Mouse (Mus musculus) liver, postnatal 0 days (tissue): Measurements from ENCODE around the gene Twist2. TPM values are rescaled to one million over a fixed set of nuclear protein-coding genes. Genes with fewer than 3 reads are reported as not detected.

Experiments used
- ATAC-seq: fragments of 200-750 bp; cut with Nextera tagmentation; 2 replicates; pipeline ENCODE4 v1.8.0; 2017; ENCODE audit warnings: mild to moderate bottlenecking, moderate library complexity
- DNase-seq: peaks from one replicate; pipeline ENCODE4 v3.0.0-alpha.2; 2016
- H3K27ac ChIP-seq: fragments of 300-500 bp; sonication (generic); 2 replicates; pipeline ENCODE4 v1.5.1; 2014; ENCODE audit warnings: antibody characterized with exemption, moderate library complexity, mild to moderate bottlenecking, low read depth
- H3K27me3 ChIP-seq: fragments of 300-500 bp; sonication (generic); 2 replicates; pipeline ENCODE4 v1.6.1; 2014; ENCODE audit warnings: low read length, control low read depth, mixed read lengths; ENCODE audit not compliant: insufficient read depth
- H3K36me3 ChIP-seq: fragments of 300-500 bp; sonication (generic); replicated peaks from 2 replicates; pipeline ENCODE4 v1.6.1; 2014; ENCODE audit warnings: mild to moderate bottlenecking, control low read depth, low read length, moderate library complexity, mixed read lengths; ENCODE audit not compliant: insufficient read depth
- H3K4me1 ChIP-seq: fragments of 300-500 bp; sonication (generic); 2 replicates; pipeline ENCODE4 v1.6.1; 2014; ENCODE audit warnings: antibody characterized with exemption, mild to moderate bottlenecking, control low read depth; ENCODE audit not compliant: insufficient read depth
- H3K4me2 ChIP-seq: fragments of 300-500 bp; sonication (generic); 2 replicates; pipeline ENCODE4 v1.6.1; 2014; ENCODE audit warnings: low read depth, mild to moderate bottlenecking, low read length, moderate library complexity, mixed read lengths
- H3K4me3 ChIP-seq: fragments of 300-500 bp; sonication (generic); 2 replicates; pipeline ENCODE4 v1.5.1; 2014; ENCODE audit warnings: low read depth, low read length
- H3K9ac ChIP-seq: fragments of 300-500 bp; sonication (generic); replicated peaks from 2 replicates; pipeline ENCODE4 v1.6.1; 2014; ENCODE audit warnings: mild to moderate bottlenecking, moderate library complexity
- H3K9me3 ChIP-seq: fragments of 300-500 bp; sonication (generic); 2 replicates; pipeline ENCODE4 v1.6.1; 2016; ENCODE audit warnings: mild to moderate bottlenecking, control low read depth, low read length, mixed read lengths
- CTCF ChIP-seq: sonication (generic); IDR thresholded peaks from 2 replicates; pipeline ENCODE4 v1.5.1; 2016; ENCODE audit warnings: antibody characterized with exemption, low read depth
- EP300 ChIP-seq: IDR thresholded peaks from 2 replicates; pipeline ENCODE4 v1.6.1; 2016; ENCODE audit warnings: antibody characterized with exemption, low read depth, mild to moderate bottlenecking
- WGBS: fragments of 180-500 bp; shearing (Covaris S2); extraction: QIAGEN DNeasy Blood & Tissue Kit; methylation state at CpG from one replicate; pipeline ENCODE4 v1.1.7; 2014; ENCODE audit not compliant: insufficient replicate concordance; 5-methylcytosine and 5-hydroxymethylcytosine counted together
- polyA plus RNA-seq: library from polyadenylated mRNA; unstranded; fragments of >200 nt; fragmentation: Nextera tagmentation; extraction: Ambion mirVana; gene quantifications from 2 replicates; pipeline ENCODE4 v1.2.1, GENCODE M21; 2015

Twist2 gene
- polyA plus RNA-seq, 1 experiment from 2014 or later, result 0.11 TPM

GRCm38 (mm10) chr1:91781182-91781581, 20.1 kb upstream of the Twist2 start:
- no peaks in the 10 kb centered on the region for H3K9me3 ChIP-seq
- no peaks in the 10 kb centered on the region for H3K27me3 ChIP-seq
- ATAC-seq (no peak), DNase-seq (no peak)
- TF ChIP-seq CTCF, result no peak
- no peak for TF ChIP-seq EP300
- no peak overlapping the region for H3K9ac ChIP-seq
- no peaks in the 10 kb centered on the region for H3K36me3 ChIP-seq
- H3K27ac ChIP-seq, result no peak overlapping the region
- no peaks in the 10 kb centered on the region for H3K4me1 ChIP-seq
- H3K4me3 ChIP-seq, result no peak overlapping the region
- H3K4me2 ChIP-seq, result no peak overlapping the region
- 59% methylated on average over 7 of the region's 7 CpGs for WGBS

DNA sequence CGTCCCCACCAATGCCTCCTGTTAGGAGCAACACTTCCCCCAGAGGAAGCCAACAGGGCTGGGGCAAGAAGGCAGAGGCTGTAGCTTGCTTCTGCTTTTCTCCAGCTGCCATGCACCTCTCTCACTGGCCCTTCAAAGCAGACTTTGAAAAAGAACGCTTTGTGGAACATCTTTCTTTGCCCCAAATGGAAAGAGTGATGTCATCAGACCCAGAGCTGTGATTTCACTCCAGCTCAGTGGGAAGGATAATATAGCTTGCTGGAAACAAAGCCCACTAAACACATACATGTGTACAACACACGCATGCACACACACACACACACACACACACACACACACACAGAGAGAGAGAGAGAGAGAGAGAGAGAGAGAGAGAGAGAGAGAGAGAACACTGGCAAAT, 17.1 kb upstream of the Twist2 start:
- no peak overlapping the region for H3K4me3 ChIP-seq
- ATAC-seq, result no peak
- 44% methylated on average over 3 of the region's 3 CpGs for WGBS

GRCm38 (mm10) chr1:91799323-91799722, 1.9 kb upstream of the Twist2 start:
- DNase-seq (no peak), ATAC-seq (no peak)
- TF ChIP-seq EP300 (no peak), CTCF (no peak)
- H3K36me3 ChIP-seq, result no peaks in the 10 kb centered on the region
- no peak overlapping the region for H3K4me3 ChIP-seq
- no peak overlapping the region for H3K27ac ChIP-seq
- no peaks in the 10 kb centered on the region for H3K9me3 ChIP-seq
- no peak overlapping the region for H3K4me2 ChIP-seq
- WGBS, result 59% methylated on average over 3 of the region's 3 CpGs
- H3K27me3 ChIP-seq, result peaks cover 40% of the 10 kb centered on the region
- no peaks in the 10 kb centered on the region for H3K4me1 ChIP-seq
- H3K9ac ChIP-seq, result no peak overlapping the region

More for the DNA sequence above, 17.1 kb upstream of the Twist2 start:
- no peak for DNase-seq
- TF ChIP-seq CTCF (no peak), EP300 (no peak)
- Histone ChIP-seq H3K4me2 (no peak overlapping the region), H3K27ac (no peak overlapping the region), H3K9ac (no peak overlapping the region), H3K9me3 (no peaks in the 10 kb centered on the region), H3K4me1 (no peaks in the 10 kb centered on the region), H3K36me3 (no peaks in the 10 kb centered on the region), H3K27me3 (no peaks in the 10 kb centered on the region)

- DNase-seq (no peak), ATAC-seq (no peak)
- H3K36me3 ChIP-seq, result no peaks in the 10 kb centered on the region
- H3K4me1 ChIP-seq, result no peaks in the 10 kb centered on the region
- H3K9me3 ChIP-seq, result no peaks in the 10 kb centered on the region
- H3K27me3 ChIP-seq, result peaks cover 40% of the 10 kb centered on the region
- no peak for TF ChIP-seq EP300
- TF ChIP-seq CTCF, result no peak
- H3K4me2 ChIP-seq, result no peak overlapping the region
- H3K27ac ChIP-seq, result no peak overlapping the region
- no peak overlapping the region for H3K9ac ChIP-seq
- no peak overlapping the region for H3K4me3 ChIP-seq
- 30% methylated on average over 13 of the region's 13 CpGs for WGBS
These were observed 913 bp upstream of the Twist2 start for GRCm38 (mm10) chr1:91800348-91800747.

DNA sequence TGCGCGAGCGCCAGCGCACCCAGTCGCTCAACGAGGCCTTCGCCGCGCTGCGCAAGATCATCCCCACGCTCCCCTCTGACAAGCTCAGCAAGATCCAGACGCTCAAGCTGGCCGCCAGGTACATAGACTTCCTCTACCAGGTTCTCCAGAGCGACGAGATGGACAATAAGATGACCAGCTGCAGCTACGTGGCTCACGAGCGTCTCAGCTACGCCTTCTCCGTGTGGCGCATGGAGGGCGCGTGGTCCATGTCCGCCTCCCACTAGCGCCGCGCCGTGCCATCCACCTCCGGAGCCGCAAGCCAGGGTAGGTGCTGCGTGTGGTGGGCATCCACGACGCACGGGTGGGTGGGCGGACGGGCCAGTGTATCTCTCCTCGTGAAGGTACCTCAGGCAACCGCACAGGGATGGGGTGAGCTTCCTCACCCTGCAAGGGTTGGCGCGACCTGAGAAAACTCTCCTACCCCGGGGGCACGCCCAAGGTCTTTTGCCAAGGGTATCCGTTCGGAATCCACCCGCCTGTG, 644 bp downstream of the Twist2 start:
- no peak for DNase-seq
- no peak for ATAC-seq
- Histone ChIP-seq H3K4me1 (no peaks in the 10 kb centered on the region), H3K4me2 (peak overlapping the region; percentile 65), H3K9ac (no peak overlapping the region), H3K9me3 (no peaks in the 10 kb centered on the region), H3K36me3 (no peaks in the 10 kb centered on the region), H3K27me3 (peaks cover 40% of the 10 kb centered on the region), H3K4me3 (peak overlapping the region; percentile 40), H3K27ac (no peak overlapping the region)
- TF ChIP-seq EP300 (no peak), CTCF (no peak)
- 3% methylated on average over 45 of the region's 45 CpGs for WGBS

- no peaks in the 10 kb centered on the region for H3K9me3 ChIP-seq
- H3K4me3 ChIP-seq, result no peak overlapping the region
- peaks cover 40% of the 10 kb centered on the region for H3K27me3 ChIP-seq
- TF ChIP-seq EP300 (no peak), CTCF (no peak)
- no peak for DNase-seq
- no peaks in the 10 kb centered on the region for H3K36me3 ChIP-seq
- no peak overlapping the region for H3K9ac ChIP-seq
- no peaks in the 10 kb centered on the region for H3K4me1 ChIP-seq
- 11% methylated on average over 30 of the region's 30 CpGs for WGBS
- no peak for ATAC-seq
- H3K27ac ChIP-seq, result no peak overlapping the region
- no peak overlapping the region; the same call in 1 of the 2 replicates for H3K4me2 ChIP-seq
These were observed 1.3 kb downstream of the Twist2 start for GRCm38 (mm10) chr1:91802406-91803121.
